Mouse (Mus musculus): ENCODE results near the gene Scnn1b. TPM values are rescaled to one million over a fixed set of nuclear protein-coding genes. Genes with fewer than 3 reads are reported as not detected.

The Scnn1b gene
- polyA plus RNA-seq, 1 experiment from 2014 or later, result not detected

DNA sequence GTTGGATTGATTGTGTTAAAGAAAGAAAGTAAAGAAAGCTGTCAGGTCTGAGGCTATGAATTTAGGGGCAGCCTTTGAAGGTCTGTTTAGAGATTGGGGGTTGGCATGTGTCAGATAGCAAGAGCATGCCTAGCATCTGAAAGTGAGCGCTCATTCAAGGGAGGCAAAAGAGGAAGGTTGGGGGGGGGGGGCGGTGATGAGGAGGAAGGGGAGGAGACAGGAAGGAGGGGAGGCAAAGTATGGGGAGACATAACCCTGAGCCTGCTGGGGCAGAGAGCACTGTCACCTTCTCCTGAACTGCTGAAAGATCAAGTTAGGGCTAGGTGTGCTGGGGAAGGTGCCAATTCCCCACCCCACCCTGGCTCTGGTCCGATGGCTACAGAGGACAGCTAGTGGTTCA is 6.8 kb downstream of the Scnn1b start:
- no peaks in the 10 kb centered on the region for H3K9me3 ChIP-seq (replicated peaks)
- no peaks in the 10 kb centered on the region for H3K4me1 ChIP-seq (replicated peaks)
- ATAC-seq (ENCODE audit: low read depth) (no peak), DNase-seq (no peak)
- no peak overlapping the region for H3K27ac ChIP-seq
- H3K36me3 ChIP-seq, result no peaks in the 10 kb centered on the region
- H3K4me2 ChIP-seq, result no peak overlapping the region
- H3K27me3 ChIP-seq, result peaks cover 1% of the 10 kb centered on the region; the same call in 1 of the 2 replicates
- H3K9ac ChIP-seq, result no peak overlapping the region
- 37% methylated on average over 2 of the region's 3 CpGs for WGBS (ENCODE audit: insufficient replicate concordance)
- H3K4me3 ChIP-seq (replicated peaks), result no peak overlapping the region

DNA sequence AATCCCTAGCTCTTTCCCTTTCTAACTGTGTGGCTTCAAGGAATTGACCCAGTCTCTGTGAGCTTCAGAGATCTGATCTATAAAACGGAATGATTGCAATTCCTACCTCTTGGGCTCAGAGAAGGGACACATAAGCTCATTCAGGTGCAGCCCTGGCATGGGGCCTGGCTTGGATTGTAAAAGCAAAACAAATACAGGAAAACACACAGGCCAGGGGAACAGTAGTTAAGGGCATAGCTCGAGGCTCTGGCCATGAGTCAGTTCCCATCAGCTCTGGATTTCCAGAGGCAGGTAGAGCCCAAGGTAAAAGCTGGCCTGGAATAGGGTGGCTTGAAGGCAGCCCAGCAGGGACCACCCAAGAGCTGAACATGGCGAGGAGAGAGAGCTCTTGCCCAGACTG is 9.2 kb downstream of the Scnn1b start:
- no peaks in the 10 kb centered on the region for H3K9me3 ChIP-seq (replicated peaks)
- H3K27me3 ChIP-seq, result no peaks in the 10 kb centered on the region
- no peak for DNase-seq
- H3K4me1 ChIP-seq (replicated peaks), result no peaks in the 10 kb centered on the region
- 28% methylated on average over 3 of the region's 3 CpGs for WGBS (ENCODE audit: insufficient replicate concordance)
- no peak overlapping the region for H3K9ac ChIP-seq
- no peak overlapping the region for H3K4me3 ChIP-seq (replicated peaks)
- H3K36me3 ChIP-seq, result no peaks in the 10 kb centered on the region
- ATAC-seq (ENCODE audit: low read depth), result no peak
- H3K4me2 ChIP-seq, result no peak overlapping the region
- no peak overlapping the region for H3K27ac ChIP-seq

DNA sequence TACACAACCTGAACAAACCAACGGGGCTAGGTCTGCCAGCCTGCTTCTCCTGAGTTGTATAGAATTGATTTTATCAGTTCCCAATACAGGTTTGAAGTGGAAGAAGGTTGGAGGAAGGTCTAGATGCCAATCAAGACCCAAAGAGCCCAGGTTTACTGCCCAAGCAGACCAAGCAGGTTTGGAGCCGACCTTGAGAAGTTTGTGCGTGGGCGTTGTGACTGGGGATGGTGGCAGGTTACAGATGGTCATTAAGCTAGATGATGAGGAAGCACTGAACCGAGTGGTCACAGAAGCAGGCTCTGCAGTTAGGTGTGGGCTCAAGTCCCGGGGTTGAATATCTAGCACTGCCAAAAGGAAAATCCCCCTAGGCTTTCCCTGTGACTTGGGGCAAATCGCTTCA is 9.9 kb downstream of the Scnn1b start:
- Histone ChIP-seq H3K36me3 (no peaks in the 10 kb centered on the region), H3K27me3 (no peaks in the 10 kb centered on the region), H3K27ac (no peak overlapping the region), H3K4me1 (replicated peaks) (no peaks in the 10 kb centered on the region), H3K9me3 (replicated peaks) (no peaks in the 10 kb centered on the region), H3K9ac (no peak overlapping the region), H3K4me2 (no peak overlapping the region), H3K4me3 (replicated peaks) (no peak overlapping the region)
- ATAC-seq (ENCODE audit: low read depth) (no peak), DNase-seq (no peak)
- 72% methylated on average over 7 of the region's 7 CpGs for WGBS (ENCODE audit: insufficient replicate concordance)

DNA sequence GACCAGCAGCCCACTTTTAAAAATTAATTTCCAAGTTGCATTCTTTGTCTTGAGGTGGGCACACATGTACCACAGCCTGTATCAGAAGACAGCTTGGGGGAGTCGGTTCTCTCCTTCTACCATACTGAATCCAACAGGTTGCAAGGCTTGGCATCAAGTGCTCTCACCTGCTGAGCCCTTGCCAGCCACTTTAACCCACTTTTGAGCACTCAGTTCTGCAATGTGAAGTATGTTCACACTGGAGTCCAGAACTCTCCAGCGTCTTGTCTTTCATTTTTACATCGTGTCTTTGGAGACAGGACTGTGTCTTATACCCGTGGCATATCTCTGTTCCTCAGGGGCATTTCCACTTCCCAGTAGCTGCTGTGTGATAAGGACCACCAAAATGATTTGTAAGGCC is 15.4 kb downstream of the Scnn1b start:
- 48% methylated on average over 4 of the region's 4 CpGs for WGBS (ENCODE audit: insufficient replicate concordance)
- Histone ChIP-seq H3K9me3 (replicated peaks) (no peaks in the 10 kb centered on the region), H3K36me3 (no peaks in the 10 kb centered on the region), H3K4me3 (replicated peaks) (no peak overlapping the region), H3K4me1 (replicated peaks) (no peaks in the 10 kb centered on the region), H3K27me3 (no peaks in the 10 kb centered on the region), H3K9ac (no peak overlapping the region), H3K4me2 (no peak overlapping the region), H3K27ac (no peak overlapping the region)
- no peak for ATAC-seq (ENCODE audit: low read depth)
- no peak for DNase-seq

DNA sequence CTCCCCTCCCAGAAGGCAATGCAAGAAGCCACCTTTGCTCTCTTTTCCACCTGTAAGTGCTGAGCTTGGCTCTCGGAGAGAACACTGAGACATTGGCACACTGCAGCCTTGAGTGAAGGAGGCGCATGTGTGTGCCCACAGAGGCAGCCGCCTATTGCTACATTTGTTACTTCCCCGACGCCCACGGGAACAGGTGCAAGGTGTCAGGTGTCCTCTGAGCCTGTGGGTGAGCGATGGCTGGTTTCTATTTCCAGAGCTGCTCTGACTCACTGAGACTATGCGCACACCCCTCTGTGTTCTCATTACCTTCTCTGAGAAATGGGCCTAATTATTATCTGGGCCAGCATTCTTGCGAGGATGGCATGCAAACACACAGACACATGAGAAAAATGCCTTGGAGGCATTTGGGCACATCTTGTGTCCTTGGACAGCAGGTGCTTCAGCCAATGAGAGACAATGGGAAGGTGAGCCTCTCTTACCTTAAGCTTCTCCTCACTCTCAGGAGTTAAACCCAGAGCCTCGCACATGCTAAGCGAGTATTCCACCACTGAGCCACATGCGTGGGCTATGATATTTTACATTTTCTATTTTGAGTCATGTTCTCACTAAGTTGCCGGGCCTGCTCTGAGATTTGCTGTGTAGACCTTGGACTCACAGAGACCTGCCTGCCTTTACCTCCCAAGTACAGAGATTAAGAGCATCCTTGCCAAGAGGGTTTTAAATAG is 26.0 kb downstream of the Scnn1b start:
- Histone ChIP-seq H3K4me3 (replicated peaks) (no peak overlapping the region), H3K4me2 (no peak overlapping the region), H3K27ac (no peak overlapping the region), H3K4me1 (replicated peaks) (no peaks in the 10 kb centered on the region), H3K9me3 (replicated peaks) (no peaks in the 10 kb centered on the region), H3K36me3 (no peaks in the 10 kb centered on the region), H3K9ac (no peak overlapping the region), H3K27me3 (no peaks in the 10 kb centered on the region)
- 74% methylated on average over 13 of the region's 13 CpGs for WGBS (ENCODE audit: insufficient replicate concordance)
- no peak for ATAC-seq (ENCODE audit: low read depth)
- DNase-seq, result no peak

DNA sequence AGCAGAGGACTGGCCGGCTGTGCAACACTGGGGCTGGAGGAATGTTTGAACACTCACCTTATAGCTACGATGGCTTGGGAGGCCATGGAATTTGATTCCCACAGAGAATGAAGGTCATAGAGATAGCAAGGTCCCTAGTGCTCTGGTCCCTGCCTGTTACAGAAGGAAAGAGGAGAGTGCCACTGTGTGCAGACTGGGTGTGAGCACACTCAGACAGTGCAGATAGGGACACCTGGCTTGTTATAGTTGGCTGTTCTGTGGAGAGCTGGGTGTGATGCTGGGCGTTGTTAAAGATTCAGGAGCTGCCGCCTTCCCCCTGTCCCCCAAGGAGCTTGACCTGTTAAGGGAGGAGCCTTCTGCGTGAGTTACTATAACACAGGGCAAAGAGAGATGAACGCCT is 31.9 kb downstream of the Scnn1b start:
- Histone ChIP-seq H3K4me3 (replicated peaks) (no peak overlapping the region), H3K27me3 (no peaks in the 10 kb centered on the region), H3K4me1 (replicated peaks) (no peaks in the 10 kb centered on the region), H3K27ac (no peak overlapping the region), H3K9ac (no peak overlapping the region), H3K4me2 (no peak overlapping the region), H3K9me3 (replicated peaks) (no peaks in the 10 kb centered on the region), H3K36me3 (no peaks in the 10 kb centered on the region)
- ATAC-seq (ENCODE audit: low read depth), result no peak
- WGBS (ENCODE audit: insufficient replicate concordance), result 45% methylated on average over 6 of the region's 6 CpGs
- DNase-seq, result no peak

DNA sequence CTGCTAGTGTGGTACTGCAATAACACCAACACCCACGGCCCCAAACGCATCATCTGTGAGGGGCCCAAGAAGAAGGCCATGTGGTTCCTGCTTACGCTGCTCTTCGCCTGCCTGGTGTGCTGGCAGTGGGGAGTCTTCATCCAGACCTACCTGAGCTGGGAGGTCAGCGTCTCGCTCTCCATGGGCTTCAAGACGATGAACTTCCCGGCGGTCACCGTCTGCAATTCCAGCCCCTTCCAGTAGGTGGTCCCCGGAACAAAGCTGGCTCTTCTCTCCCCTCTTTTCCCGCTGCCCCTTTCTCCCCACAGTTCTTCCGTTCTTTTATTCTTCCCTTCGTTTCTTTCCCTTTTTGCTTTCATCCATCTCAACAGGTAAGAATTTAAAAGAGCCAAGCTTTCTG is 34.5 kb downstream of the Scnn1b start:
- no peak for ATAC-seq (ENCODE audit: low read depth)
- WGBS (ENCODE audit: insufficient replicate concordance), result 8% methylated on average over 14 of the region's 14 CpGs
- no peak overlapping the region for H3K4me2 ChIP-seq
- no peaks in the 10 kb centered on the region for H3K27me3 ChIP-seq
- H3K4me3 ChIP-seq (replicated peaks), result no peak overlapping the region
- no peaks in the 10 kb centered on the region for H3K9me3 ChIP-seq (replicated peaks)
- H3K4me1 ChIP-seq (replicated peaks), result no peaks in the 10 kb centered on the region
- no peak overlapping the region for H3K27ac ChIP-seq
- no peak overlapping the region for H3K9ac ChIP-seq
- H3K36me3 ChIP-seq, result no peaks in the 10 kb centered on the region
- DNase-seq, result no peak

DNA sequence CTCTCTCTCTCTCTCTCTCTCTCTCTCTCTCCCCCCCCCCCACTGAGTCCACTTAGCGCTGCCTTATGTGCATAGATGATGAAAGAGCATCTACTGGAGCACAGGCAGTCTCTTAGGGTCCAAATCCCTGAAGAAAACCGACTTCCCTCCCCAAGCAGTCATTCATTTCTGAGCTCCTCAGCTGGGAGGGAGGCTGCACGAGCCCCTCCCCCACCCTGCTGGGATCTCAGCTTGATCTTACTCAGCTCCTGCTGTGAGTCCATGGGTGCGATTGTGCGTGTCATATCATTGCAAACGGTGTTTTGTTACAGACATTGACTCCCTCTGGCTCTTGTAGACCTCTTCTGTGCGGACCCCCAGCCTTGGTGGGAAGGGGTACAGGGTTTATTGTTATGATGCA is 35.1 kb downstream of the Scnn1b start:
- Histone ChIP-seq H3K4me2 (no peak overlapping the region), H3K9me3 (replicated peaks) (no peaks in the 10 kb centered on the region), H3K4me3 (replicated peaks) (no peak overlapping the region), H3K27me3 (no peaks in the 10 kb centered on the region), H3K4me1 (replicated peaks) (no peaks in the 10 kb centered on the region), H3K36me3 (no peaks in the 10 kb centered on the region), H3K9ac (no peak overlapping the region), H3K27ac (no peak overlapping the region)
- no peak for ATAC-seq (ENCODE audit: low read depth)
- DNase-seq, result no peak
- 14% methylated on average over 7 of the region's 7 CpGs for WGBS (ENCODE audit: insufficient replicate concordance)

DNA sequence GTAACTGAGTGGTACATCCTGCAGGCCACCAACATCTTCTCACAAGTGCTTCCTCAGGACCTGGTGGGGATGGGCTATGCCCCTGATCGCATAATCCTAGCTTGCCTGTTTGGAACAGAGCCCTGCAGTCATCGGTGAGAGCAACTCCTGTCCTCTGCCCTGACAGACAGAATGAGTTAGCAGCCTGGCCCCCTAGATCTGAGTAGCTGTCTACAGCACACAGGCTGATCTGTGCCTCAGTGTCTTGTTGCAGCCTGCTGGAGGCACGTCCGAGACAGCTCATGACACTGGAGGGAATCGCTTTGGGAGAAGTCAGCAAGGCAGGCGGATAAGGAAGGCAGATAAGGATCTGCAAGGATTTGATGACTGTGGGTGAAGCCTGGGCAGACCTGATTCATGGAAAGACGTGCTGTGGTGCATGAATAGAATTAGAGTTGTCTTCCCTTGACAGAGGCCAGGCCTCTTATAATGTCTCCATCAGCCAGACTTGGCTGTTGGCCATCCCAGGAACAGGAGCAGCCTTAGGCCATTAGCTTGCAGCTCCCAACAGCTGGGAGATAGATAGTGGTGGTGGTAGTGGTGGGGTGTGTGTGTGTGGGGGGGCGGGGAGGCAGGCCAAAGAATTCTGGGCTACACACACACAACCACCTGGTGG is 38.0 kb downstream of the Scnn1b start:
- Histone ChIP-seq H3K27ac (no peak overlapping the region), H3K9ac (no peak overlapping the region), H3K9me3 (replicated peaks) (no peaks in the 10 kb centered on the region), H3K4me3 (replicated peaks) (no peak overlapping the region), H3K36me3 (no peaks in the 10 kb centered on the region), H3K4me1 (replicated peaks) (no peaks in the 10 kb centered on the region), H3K4me2 (no peak overlapping the region), H3K27me3 (no peaks in the 10 kb centered on the region)
- ATAC-seq (ENCODE audit: low read depth) (no peak), DNase-seq (no peak)
- 60% methylated on average over 8 of the region's 8 CpGs for WGBS (ENCODE audit: insufficient replicate concordance)

DNA sequence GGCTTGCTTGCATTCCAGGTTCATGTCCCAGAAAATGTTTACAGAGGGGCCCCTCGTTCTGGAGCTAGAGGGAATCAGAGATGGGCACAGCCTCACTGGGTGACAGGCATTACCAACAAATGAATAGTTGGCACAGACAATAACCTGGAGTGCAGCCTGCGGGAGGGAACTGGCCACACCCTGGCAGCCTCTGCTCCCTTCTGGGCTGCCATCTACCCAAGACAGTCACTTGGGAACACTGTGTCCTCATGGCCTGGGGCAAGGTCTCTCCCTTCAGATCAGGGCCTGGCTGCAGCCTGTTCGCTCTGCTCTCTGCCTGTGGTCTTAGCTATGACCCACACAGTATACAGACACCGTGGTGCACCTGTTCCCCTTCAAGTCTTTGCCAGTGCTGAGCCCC is 42.0 kb downstream of the Scnn1b start:
- no peak overlapping the region for H3K4me2 ChIP-seq
- no peak for DNase-seq
- WGBS (ENCODE audit: insufficient replicate concordance), result 53% methylated on average over 4 of the region's 4 CpGs

DNA sequence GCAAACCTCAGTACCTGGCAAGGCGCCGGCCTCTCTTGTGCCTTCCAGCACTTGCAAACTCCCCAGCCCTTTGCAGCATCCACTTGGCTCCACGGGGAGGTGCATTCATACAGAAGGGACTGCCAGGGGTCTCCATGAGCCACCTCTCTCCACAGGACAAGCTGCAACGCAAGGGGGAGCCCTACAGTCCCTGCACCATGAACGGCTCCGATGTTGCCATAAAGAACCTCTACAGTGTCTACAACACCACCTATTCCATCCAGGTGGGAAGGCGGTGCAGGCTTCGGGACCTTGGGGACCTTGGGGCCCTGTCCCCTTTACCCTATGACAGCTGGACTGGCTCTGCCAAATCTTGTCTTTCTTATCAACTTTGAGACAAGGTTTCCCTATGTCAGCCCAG is 47.4 kb downstream of the Scnn1b start:
- 58% methylated on average over 8 of the region's 8 CpGs for WGBS (ENCODE audit: insufficient replicate concordance)
- Histone ChIP-seq H3K27ac (no peak overlapping the region), H3K4me2 (no peak overlapping the region), H3K4me3 (replicated peaks) (no peak overlapping the region), H3K36me3 (no peaks in the 10 kb centered on the region), H3K4me1 (replicated peaks) (no peaks in the 10 kb centered on the region), H3K27me3 (no peaks in the 10 kb centered on the region), H3K9ac (no peak overlapping the region), H3K9me3 (replicated peaks) (no peaks in the 10 kb centered on the region)
- DNase-seq (no peak), ATAC-seq (ENCODE audit: low read depth) (no peak)

More for the DNA sequence above, 42.0 kb downstream of the Scnn1b start:
- H3K4me3 ChIP-seq (replicated peaks), result no peak overlapping the region
- ATAC-seq (ENCODE audit: low read depth), result no peak
- no peak overlapping the region for H3K27ac ChIP-seq
- no peaks in the 10 kb centered on the region for H3K36me3 ChIP-seq
- H3K9me3 ChIP-seq (replicated peaks), result no peaks in the 10 kb centered on the region
- no peaks in the 10 kb centered on the region for H3K4me1 ChIP-seq (replicated peaks)
- no peaks in the 10 kb centered on the region for H3K27me3 ChIP-seq
- no peak overlapping the region for H3K9ac ChIP-seq

DNA sequence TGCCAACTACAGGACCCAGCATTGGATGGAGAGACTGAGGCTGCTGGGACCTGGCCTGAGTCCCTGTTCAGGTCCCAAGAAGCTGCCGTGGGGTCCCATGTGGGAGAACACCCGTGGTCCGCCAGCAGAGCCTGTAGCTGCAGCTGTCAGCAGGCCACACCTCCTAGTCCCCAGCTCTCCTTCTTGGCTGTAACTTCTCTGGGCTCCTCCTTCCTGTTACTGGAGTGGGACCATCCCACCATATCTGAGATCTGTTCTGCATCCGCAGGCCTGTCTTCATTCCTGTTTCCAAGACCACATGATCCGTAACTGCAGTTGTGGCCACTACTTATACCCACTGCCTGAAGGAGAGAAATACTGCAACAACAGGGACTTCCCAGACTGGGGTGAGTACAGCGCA is 49.1 kb downstream of the Scnn1b start:
- Histone ChIP-seq H3K9ac (no peak overlapping the region), H3K36me3 (no peaks in the 10 kb centered on the region), H3K9me3 (replicated peaks) (no peaks in the 10 kb centered on the region), H3K4me3 (replicated peaks) (no peak overlapping the region), H3K27me3 (no peaks in the 10 kb centered on the region), H3K27ac (no peak overlapping the region), H3K4me1 (replicated peaks) (no peaks in the 10 kb centered on the region), H3K4me2 (no peak overlapping the region)
- ATAC-seq (ENCODE audit: low read depth) (no peak), DNase-seq (no peak)
- 69% methylated on average over 6 of the region's 6 CpGs for WGBS (ENCODE audit: insufficient replicate concordance)

Measured in liver, embryonic 13.5 days (tissue).